Mouse (Mus musculus) induced T-regulatory cell, adult 2 months (primary cell): Measurements from ENCODE around the gene Lin7c.

ENCODE experiments used
- DNase-seq: peaks from one replicate; pipeline ENCODE4 v3.0.0-alpha.2; 2012; ENCODE audit warnings: low read depth

The Lin7c gene

GRCm38 (mm10) chr2:109942810-109943570, 52.3 kb downstream of the Lin7c start:
- DNase-seq, result no peak

- DNase-seq, result no peak
Observed at GRCm38 (mm10) chr2:109944995-109945394, 54.3 kb downstream of the Lin7c start.

- DNase-seq, result no peak
Observed at GRCm38 (mm10) chr2:109945532-109945931, 54.9 kb downstream of the Lin7c start.

GRCm38 (mm10) chr2:109946426-109946825, 55.8 kb downstream of the Lin7c start:
- DNase-seq, result no peak

- no peak for DNase-seq
Observed at GRCm38 (mm10) chr2:109949519-109949918, 58.9 kb downstream of the Lin7c start.

- no peak for DNase-seq
Observed at GRCm38 (mm10) chr2:109950311-109950710, 59.7 kb downstream of the Lin7c start.
